Mouse (Mus musculus) gastrocnemius, postnatal 25 days (tissue): Measurements from ENCODE around the gene Rasa1. TPM values are rescaled to one million over a fixed set of nuclear protein-coding genes. Genes with fewer than 3 reads are reported as not detected.

Source experiments
- total RNA-seq, 2 experiments: library from RNA; stranded (reverse); gene quantifications; 1 replicate in 1 of 2; 2 replicates in 1 of 2; pipeline ENCODE4 v1.2.3; 2021

Gene Rasa1
- total RNA-seq, 2 experiments from 2014 or later: 14.9 to 15.4 TPM

Other genes with a start within 250 kb of the Rasa1 start
- gene Ccnh, start 99.7 kb downstream of the Rasa1 start, total RNA-seq: 10 to 100 TPM; 19.1 to 23.7 TPM